Mouse (Mus musculus) lung, postnatal 36 days (tissue): ENCODE data around the gene Ube2v1.

ENCODE experiments used
- DNase-seq: peaks from one replicate; pipeline ENCODE4 v3.0.0; 2022; ENCODE audit warnings: mixed read lengths

Gene Ube2v1

DNA sequence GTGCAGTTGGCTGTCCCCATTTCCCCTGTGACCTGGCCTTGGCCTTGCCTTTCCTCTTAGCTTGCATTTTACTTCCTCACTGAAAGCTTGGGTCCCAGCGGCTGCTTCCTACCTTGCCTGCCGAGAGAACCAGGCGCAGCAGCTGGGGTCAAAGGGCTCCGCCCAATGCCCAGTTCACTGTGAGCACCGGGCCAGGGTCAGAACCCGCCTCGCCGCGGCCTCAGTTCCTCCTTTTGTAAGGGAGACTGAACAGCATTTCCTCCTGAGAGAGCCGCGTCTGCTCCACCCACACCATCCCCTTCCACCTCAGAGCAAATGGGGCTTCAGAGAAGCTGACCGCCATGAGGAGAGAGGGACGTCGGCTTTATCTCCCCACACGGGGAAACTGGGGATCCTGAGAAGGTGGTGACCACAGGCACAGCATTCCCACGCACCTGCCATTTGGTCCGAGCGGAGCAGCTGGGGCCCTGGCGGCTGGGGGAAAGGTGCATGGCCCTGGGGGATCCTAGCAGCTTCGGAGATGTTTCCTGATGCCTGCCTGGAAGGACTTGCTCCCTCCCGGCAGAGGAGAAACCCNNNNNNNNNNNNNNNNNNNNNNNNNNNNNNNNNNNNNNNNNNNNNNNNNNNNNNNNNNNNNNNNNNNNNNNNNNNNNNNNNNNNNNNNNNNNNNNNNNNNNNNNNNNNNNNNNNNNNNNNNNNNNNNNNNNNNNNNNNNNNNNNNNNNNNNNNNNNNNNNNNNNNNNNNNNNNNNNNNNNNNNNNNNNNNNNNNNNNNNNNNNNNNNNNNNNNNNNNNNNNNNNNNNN is 42.9 kb downstream of the Ube2v1 start:
- peak; percentile 89 for DNase-seq

- DNase-seq: peak; percentile 78
These were observed 44.9 kb downstream of the Ube2v1 start for GRCm38 (mm10) chr2:167586976-167587375.

DNA sequence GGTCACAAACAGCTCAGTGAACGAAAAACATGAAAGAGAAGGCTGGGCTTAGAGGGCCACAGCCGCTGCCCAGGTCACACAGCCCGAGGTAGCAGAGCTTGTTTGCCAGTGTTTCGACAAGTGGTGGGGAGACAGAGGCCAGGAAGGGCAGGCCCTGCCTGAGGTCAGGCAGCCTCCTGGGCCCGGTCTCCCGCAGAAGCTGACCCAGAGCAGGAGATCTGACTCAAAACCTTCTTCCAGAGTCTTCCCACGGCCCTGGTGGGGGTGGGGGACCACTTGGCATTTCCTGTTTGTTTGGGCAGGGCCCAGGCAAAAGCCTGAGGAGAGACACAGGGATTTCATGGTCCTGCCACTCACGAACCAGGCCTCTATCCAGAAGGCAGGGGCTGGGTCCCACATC is 45.9 kb downstream of the Ube2v1 start:
- DNase-seq: peak; percentile 83

- DNase-seq: no peak
These were observed 46.6 kb downstream of the Ube2v1 start for GRCm38 (mm10) chr2:167585273-167585672.

DNA sequence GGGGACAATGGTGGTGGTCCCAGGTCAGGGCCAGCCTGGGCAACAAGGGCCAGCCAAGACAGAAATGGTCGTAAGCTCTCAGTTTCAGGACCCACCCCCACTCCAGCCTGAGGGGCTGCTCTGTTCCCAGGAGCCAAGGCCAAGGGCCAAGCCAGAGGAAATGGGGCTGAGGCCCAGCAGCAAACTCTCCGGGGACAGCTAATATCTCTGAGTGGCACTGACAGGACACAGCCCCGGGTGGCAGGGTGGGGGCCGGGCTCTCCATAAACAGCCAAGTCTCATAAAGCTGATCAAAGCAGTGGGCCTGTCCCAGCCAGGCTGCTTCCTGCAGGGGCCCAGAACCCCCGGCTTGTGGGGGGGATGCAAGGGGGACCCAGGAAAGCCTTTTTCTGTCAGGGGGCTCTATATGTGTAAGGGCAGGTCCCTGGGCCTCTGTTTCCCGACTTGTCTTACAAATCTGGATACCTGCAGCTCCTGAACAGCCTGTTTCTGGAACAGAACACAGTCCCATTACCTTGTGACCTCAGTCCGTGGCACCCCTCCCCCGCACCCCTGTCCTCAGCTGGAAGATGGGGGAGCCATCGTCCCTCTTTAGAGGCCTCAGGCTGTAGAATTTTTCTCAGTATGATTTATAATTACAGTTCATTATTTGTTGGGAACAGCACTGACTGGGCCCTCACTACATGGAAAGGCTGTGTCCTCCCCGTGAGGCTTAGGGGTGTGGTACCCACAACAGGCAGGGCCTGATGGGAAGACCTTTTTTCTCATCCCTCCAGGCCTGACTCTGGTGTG is 48.5 kb downstream of the Ube2v1 start:
- DNase-seq: peak; percentile 80

GRCm38 (mm10) chr2:167578521-167578920 is 53.4 kb downstream of the Ube2v1 start:
- peak; percentile 55 for DNase-seq

DNA sequence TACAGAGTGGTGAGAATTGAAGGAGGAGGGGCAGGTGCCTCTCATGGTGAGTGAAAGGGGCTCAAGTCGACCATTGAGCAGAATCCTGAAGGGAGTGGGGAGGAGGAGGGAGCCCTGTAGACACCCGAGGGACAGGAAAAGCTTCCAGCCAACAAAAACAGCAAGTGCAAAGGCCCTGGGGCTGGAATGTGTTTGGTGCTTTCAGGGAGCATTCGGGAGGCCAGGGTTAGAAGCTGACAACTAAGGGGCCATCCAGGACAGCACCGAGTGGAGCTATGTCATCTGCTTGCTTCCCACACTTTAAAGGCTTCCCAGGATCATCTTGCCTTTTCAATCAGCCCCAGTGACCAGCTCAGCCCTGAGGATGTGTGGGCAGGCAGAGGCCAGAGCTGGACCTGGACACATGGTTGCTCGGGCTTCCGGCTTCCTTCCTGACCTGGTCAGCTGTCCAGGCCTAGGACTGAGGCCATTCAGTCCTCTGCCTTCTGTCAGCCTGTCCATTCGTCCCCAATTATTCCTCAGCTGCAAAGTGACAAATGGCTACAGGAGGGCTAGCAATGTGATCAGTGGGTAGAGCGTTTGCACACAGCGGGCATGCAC is 54.6 kb downstream of the Ube2v1 start:
- DNase-seq: no peak

GRCm38 (mm10) chr2:167576121-167576620 is 55.7 kb downstream of the Ube2v1 start:
- DNase-seq: no peak

DNA sequence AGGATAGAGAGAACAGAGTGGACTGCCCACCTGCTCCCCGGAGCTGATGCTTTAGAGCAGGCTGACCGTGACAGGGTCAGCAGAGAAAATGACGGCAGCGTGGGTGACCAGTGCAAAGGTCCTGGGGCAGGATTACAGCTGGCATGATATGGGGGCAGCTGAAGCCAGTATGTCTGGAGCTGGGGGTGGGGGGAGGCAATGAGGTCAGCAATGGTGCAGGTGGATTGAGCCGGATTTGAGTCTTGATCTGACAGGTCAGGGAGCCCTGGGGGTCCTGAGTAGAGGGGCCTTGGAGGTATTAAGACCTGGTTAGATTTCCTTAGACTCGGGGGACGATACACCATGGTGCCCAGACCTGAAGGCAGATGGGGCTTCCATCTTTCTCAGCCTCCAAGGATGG is 56.3 kb downstream of the Ube2v1 start:
- no peak for DNase-seq

GRCm38 (mm10) chr2:167574814-167575213 is 57.1 kb downstream of the Ube2v1 start:
- peak; percentile 61 for DNase-seq

DNA sequence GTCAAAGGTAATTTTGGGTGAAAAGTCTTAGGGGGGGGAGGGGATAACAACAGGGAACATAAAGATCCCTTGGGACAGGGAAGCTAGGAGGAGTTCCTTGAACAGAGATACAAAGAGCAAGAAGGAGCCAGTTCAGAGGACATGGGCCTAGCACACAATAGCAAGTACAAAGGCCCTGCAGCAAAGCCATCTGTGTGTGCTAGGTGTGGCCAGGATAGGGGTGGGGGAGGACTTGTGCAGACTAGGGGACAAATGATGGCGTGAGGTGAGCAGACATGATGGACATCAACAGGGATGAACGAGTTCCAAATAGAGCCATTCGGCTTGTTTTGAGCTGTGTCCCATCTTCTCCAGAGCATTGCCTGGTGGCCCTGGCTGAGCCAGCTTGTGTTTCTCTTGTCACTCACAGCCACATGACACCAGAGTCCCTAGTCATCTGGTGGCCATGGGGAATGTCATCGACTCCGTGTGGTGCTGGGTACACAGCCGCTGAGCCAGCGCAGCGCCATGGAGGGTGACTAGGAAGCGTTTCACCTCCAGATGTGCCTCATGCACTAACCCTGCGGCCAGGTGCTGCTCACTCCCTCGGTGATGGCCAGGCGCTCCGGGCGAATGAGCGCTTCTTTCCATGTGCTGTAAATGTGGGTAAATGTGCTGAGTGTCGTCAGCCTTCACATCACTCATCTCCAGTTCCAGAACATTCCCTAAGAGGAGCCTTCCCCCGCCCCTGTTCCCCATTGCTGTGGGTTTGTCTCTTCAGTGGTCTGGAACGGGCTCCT is 60.3 kb downstream of the Ube2v1 start:
- DNase-seq: no peak

DNA sequence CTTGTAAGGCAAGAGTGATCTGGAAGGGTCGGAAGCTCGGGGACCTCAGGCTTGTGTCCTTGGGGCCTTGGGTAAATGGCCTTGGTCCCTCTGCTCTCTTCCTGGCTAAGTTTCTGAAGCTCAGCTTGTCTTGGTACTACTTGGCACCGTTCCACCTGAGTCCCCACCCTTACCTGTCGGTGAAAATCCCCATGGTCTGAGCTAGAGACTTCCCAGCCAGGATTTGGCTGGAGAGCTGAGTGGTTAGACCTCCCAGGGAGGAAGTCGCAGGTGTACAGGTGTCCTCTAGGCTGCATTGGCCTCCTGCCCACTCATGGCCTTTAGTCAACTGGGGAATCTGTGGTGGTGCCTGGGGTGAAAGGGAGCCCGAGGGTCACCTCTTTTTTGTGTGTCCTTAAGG is 61.1 kb downstream of the Ube2v1 start:
- DNase-seq: no peak

DNA sequence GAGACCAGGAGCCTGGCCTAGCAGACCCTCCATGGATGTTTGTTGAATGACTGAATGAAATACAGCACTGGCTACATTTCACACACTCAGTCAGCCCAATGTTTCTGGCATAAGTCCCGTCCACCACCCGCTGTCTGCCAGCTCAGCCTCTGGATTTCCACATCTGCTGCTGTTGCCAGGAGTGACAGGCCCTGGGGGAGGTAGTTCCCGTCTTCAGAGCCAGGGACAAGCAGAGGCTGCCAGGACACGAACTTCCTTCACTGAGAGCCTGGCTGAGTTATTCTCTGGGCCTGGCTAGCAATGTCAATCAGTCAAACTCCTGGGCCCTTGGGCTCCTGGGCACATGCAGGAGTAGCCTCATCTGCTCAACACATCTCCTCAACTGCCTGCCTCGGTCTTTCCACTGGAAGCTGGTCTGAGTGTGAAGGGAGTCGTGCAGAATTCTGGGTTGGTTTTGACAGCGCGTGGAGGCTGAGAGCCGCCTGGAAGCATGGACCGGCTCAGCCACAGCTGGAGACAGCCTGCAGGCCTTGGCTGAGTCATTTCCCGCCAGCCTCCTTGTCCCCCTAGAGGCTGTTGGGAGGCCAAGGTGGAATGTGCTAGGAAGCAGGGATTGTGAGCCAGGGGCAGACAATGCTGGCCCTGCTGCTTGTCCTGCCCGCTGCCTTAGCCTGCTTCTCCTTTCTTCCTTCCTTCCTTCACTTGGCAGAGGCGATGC is 61.8 kb downstream of the Ube2v1 start:
- DNase-seq: peak; percentile 89

- no peak for DNase-seq
These were observed 63.8 kb downstream of the Ube2v1 start for GRCm38 (mm10) chr2:167568112-167568511.

- peak; percentile 52 for DNase-seq
These were observed 66.2 kb downstream of the Ube2v1 start for GRCm38 (mm10) chr2:167565682-167566081.

DNA sequence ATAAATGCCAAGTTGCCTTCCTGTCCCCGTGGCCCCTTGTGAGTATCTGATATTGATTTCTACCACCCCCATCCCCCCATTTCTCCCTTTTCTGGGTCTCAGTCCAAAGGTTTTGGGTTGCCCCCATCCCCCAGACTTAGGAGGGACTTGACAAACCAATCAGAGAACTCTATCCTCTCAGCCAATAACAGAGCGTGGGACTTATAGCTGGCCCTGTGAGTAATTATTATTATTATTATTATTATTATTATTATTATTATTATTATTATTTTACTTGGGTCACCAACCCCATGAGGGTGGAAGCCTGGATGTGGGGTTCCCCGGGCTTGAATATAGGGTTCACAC is 66.6 kb downstream of the Ube2v1 start:
- DNase-seq: no peak

GRCm38 (mm10) chr2:167564551-167565311 is 67.2 kb downstream of the Ube2v1 start:
- no peak for DNase-seq

DNA sequence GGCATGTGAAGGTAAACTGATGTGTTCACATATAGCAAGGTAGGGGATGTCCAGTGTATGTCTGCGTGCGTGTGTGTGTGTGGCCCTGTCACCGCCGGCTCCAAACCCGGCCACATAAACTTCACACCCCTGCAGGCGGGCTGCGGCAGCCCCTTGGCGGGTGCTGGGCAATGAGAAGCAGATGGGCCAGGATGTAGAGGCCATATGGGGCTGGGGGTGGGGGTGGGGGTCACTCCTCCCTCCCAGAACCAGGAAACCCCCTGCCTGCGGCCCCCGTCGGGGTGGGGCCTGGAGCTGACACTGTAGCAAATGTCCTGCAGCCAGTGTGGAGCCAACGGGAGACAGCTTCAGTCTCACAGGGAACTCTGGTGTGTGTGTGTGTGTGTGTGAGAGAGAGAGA is 68.2 kb downstream of the Ube2v1 start:
- DNase-seq: no peak

- DNase-seq: no peak
These were observed 68.9 kb downstream of the Ube2v1 start for GRCm38 (mm10) chr2:167563035-167563434.

GRCm38 (mm10) chr2:167562101-167562500 is 69.8 kb downstream of the Ube2v1 start:
- DNase-seq: no peak

GRCm38 (mm10) chr2:167559413-167559812 is 72.5 kb downstream of the Ube2v1 start:
- DNase-seq: no peak
